Mouse (Mus musculus): ENCODE measurements around the gene Gab2. TPM values are rescaled to one million over a fixed set of nuclear protein-coding genes. Genes with fewer than 3 reads are reported as not detected.

The Gab2 gene
- polyA plus RNA-seq, 1 experiment from 2014 or later = 5.7 TPM

DNA sequence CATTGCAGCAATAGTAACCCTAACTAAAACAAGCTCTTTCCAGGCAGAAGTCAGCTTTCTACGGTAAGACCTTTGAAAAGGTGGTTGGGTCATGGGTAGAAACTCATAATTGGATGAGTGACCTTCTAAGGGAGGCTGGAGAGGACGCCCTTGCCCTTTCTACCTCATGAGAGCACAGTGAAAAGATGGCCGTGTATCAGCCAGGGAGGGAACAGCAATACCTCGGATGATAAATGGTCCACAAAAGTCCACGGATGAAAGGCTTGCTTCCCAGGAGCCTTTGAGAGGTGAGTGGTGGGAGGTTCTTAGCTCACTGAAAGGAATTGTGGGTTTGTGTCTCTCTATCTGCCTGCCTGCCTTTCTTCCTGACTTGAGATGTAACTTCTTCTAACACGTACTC, 272.0 kb downstream of the Gab2 start:
- no peaks in the 10 kb centered on the region for H3K9me3 ChIP-seq (replicated peaks; ENCODE audit: control insufficient read depth, low read length)
- H3K36me3 ChIP-seq (replicated peaks; ENCODE audit: control insufficient read depth, insufficient read depth, low read depth, low read length) = no peaks in the 10 kb centered on the region
- H3K4me1 ChIP-seq (ENCODE audit: control insufficient read depth, insufficient read depth, low read length) = no peaks in the 10 kb centered on the region
- no peak overlapping the region for H3K4me3 ChIP-seq (ENCODE audit: low read depth, low read length)
- H3K9ac ChIP-seq (replicated peaks; ENCODE audit: low read length) = no peak overlapping the region
- 85% methylated on average over 6 of the region's 6 CpGs for WGBS
- no peak overlapping the region for H3K4me2 ChIP-seq (ENCODE audit: low read depth, low read length)
- ATAC-seq (replicated peaks; ENCODE audit: insufficient number of reproducible peaks, low FRiP score, low TSS enrichment, low read depth) = no peak
- no peak overlapping the region for H3K27ac ChIP-seq (replicated peaks; ENCODE audit: low read depth, low read length)
- no peak for DNase-seq (ENCODE audit: low spot score)
- H3K27me3 ChIP-seq (ENCODE audit: control insufficient read depth, insufficient read depth, low read length) = no peaks in the 10 kb centered on the region

DNA sequence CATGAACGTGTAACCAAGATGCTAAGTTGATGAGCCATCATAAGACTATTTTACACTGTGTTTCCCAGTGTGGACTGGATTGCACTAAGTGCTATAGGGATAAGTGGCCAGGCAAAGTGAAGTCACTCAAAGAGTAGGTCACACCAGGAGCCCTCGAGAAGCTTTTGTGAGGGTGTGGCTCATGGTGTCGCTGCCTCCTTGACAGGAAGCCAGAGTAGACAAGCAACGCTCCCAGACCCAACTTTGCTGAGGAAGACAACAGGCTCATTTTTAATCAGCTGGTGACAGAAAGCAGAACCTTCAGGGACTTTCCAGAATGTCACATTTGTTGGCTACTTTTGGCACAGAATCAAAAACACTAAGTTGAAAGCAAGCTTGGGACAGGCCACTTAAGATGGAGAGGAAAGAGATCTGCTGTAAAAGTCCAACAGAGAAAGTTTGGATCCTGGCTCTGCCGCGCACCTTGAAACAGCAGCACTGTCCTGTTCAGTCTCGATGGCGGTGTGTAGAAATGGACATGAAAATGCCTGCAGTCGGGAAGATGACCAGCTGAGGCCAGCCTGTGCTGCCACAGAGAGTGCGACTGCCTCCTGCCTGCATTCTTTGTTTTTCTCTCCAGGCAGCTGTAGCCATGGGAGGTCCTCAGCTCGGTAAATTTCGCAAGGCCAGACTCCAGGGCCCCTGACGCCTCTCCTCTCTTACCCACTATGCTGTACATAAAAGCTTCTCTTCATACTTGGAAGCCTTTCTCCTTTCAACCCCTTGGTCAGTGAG, 273.9 kb downstream of the Gab2 start:
- Histone ChIP-seq H3K36me3 (replicated peaks; ENCODE audit: control insufficient read depth, insufficient read depth, low read depth, low read length) (no peaks in the 10 kb centered on the region), H3K9ac (replicated peaks; ENCODE audit: low read length) (no peak overlapping the region), H3K9me3 (replicated peaks; ENCODE audit: control insufficient read depth, low read length) (no peaks in the 10 kb centered on the region), H3K4me1 (ENCODE audit: control insufficient read depth, insufficient read depth, low read length) (no peaks in the 10 kb centered on the region), H3K27me3 (ENCODE audit: control insufficient read depth, insufficient read depth, low read length) (no peaks in the 10 kb centered on the region), H3K4me3 (ENCODE audit: low read depth, low read length) (no peak overlapping the region), H3K27ac (replicated peaks; ENCODE audit: low read depth, low read length) (no peak overlapping the region), H3K4me2 (ENCODE audit: low read depth, low read length) (no peak overlapping the region)
- no peak for ATAC-seq (replicated peaks; ENCODE audit: insufficient number of reproducible peaks, low FRiP score, low TSS enrichment, low read depth)
- no peak for DNase-seq (ENCODE audit: low spot score)
- WGBS = 40% methylated on average over 13 of the region's 13 CpGs

DNA sequence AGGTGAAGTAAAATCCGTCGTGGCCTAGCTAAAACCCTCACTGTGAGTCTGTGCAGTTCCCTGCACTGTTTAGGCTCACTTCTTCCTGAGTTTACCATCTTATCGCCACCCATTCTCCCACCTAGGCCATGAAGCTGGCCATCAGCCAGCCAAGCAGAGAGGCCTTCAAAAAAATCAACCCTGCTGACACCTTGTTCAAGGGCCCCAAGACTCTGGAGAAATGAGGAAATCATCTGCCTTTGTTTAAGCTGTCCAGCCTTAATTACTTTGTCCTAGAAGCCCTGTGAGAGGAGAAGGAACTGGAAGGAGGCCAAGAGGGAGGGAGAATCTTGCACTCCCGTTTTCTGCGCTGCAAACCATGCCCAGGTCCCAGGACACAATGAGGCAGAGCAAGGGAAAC, 274.9 kb downstream of the Gab2 start:
- 83% methylated on average over 5 of the region's 5 CpGs for WGBS
- no peaks in the 10 kb centered on the region for H3K36me3 ChIP-seq (replicated peaks; ENCODE audit: control insufficient read depth, insufficient read depth, low read depth, low read length)
- DNase-seq (ENCODE audit: low spot score) (no peak), ATAC-seq (replicated peaks; ENCODE audit: insufficient number of reproducible peaks, low FRiP score, low TSS enrichment, low read depth) (no peak)
- no peaks in the 10 kb centered on the region for H3K27me3 ChIP-seq (ENCODE audit: control insufficient read depth, insufficient read depth, low read length)
- H3K4me2 ChIP-seq (ENCODE audit: low read depth, low read length) = no peak overlapping the region
- no peaks in the 10 kb centered on the region for H3K9me3 ChIP-seq (replicated peaks; ENCODE audit: control insufficient read depth, low read length)
- H3K27ac ChIP-seq (replicated peaks; ENCODE audit: low read depth, low read length) = no peak overlapping the region
- H3K9ac ChIP-seq (replicated peaks; ENCODE audit: low read length) = no peak overlapping the region
- no peaks in the 10 kb centered on the region for H3K4me1 ChIP-seq (ENCODE audit: control insufficient read depth, insufficient read depth, low read length)
- H3K4me3 ChIP-seq (ENCODE audit: low read depth, low read length) = no peak overlapping the region

DNA sequence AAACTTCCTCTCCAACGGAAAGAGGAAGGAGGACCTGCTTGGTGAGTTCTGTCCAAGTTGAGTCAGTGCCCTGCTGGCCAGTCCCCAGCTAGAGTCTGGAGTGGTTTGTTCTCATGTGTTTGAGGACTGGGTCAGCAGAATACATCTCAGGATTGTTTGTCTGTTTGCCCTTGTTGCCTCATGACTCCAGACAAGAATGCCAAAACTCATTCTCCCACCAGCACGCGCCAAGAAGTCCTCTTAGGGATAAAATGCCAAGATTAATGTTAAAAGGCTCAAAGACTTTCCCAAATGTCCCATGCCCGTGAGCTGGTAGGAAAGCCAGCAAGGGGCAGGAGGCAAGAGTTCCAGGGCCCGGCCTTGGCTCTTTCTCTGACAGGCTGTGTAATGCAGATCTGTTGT, 275.5 kb downstream of the Gab2 start:
- Histone ChIP-seq H3K9me3 (replicated peaks; ENCODE audit: control insufficient read depth, low read length) (no peaks in the 10 kb centered on the region), H3K9ac (replicated peaks; ENCODE audit: low read length) (no peak overlapping the region), H3K4me3 (ENCODE audit: low read depth, low read length) (no peak overlapping the region), H3K27me3 (ENCODE audit: control insufficient read depth, insufficient read depth, low read length) (no peaks in the 10 kb centered on the region), H3K36me3 (replicated peaks; ENCODE audit: control insufficient read depth, insufficient read depth, low read depth, low read length) (no peaks in the 10 kb centered on the region), H3K27ac (replicated peaks; ENCODE audit: low read depth, low read length) (no peak overlapping the region), H3K4me1 (ENCODE audit: control insufficient read depth, insufficient read depth, low read length) (no peaks in the 10 kb centered on the region), H3K4me2 (ENCODE audit: low read depth, low read length) (no peak overlapping the region)
- no peak for ATAC-seq (replicated peaks; ENCODE audit: insufficient number of reproducible peaks, low FRiP score, low TSS enrichment, low read depth)
- no peak for DNase-seq (ENCODE audit: low spot score)
- 78% methylated on average over 5 of the region's 5 CpGs for WGBS

DNA sequence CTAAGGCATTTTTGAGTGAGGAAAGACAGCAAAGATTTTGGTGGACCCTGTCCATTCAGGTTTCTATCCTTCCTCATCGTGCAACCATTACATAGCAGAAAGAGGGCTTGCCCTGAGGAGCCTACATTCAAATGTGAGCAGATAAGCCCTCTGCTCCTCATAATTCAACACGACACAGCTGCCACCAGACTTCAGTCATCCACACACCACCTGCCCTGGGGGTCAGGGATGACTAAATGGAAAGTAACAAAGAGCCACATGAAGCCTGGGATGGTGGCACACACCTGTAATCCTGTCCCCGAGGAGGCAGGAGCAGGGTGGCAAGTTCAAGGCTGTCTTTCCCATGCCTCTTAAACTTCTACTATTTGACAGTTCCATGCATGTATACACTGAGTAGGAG, 276.5 kb downstream of the Gab2 start:
- Histone ChIP-seq H3K27ac (replicated peaks; ENCODE audit: low read depth, low read length) (no peak overlapping the region), H3K9me3 (replicated peaks; ENCODE audit: control insufficient read depth, low read length) (no peaks in the 10 kb centered on the region), H3K36me3 (replicated peaks; ENCODE audit: control insufficient read depth, insufficient read depth, low read depth, low read length) (no peaks in the 10 kb centered on the region), H3K4me2 (ENCODE audit: low read depth, low read length) (no peak overlapping the region), H3K27me3 (ENCODE audit: control insufficient read depth, insufficient read depth, low read length) (no peaks in the 10 kb centered on the region), H3K9ac (replicated peaks; ENCODE audit: low read length) (no peak overlapping the region), H3K4me1 (ENCODE audit: control insufficient read depth, insufficient read depth, low read length) (no peaks in the 10 kb centered on the region), H3K4me3 (ENCODE audit: low read depth, low read length) (no peak overlapping the region)
- WGBS = 75% methylated on average over 3 of the region's 3 CpGs
- no peak for ATAC-seq (replicated peaks; ENCODE audit: insufficient number of reproducible peaks, low FRiP score, low TSS enrichment, low read depth)
- no peak for DNase-seq (ENCODE audit: low spot score)

DNA sequence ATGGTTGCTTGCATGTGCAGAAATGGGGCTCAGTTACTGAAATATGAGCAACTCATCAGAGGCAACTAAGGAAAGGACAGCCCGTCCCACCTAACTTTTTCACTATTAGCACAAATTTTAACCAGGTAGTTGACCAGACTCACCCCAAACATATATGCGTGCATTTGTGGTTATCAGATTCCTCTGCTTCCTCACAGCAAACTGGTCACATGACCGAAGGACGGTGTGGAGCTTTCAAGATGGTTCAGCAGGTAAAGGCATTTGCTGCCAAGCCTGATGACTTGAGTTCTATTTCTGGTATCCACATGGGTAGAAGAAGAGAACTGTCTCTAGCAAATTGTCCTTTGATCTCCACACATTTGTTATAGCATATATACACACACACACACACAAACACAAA, 277.0 kb downstream of the Gab2 start:
- DNase-seq (ENCODE audit: low spot score) = no peak
- Histone ChIP-seq H3K4me1 (ENCODE audit: control insufficient read depth, insufficient read depth, low read length) (no peaks in the 10 kb centered on the region), H3K27ac (replicated peaks; ENCODE audit: low read depth, low read length) (no peak overlapping the region), H3K36me3 (replicated peaks; ENCODE audit: control insufficient read depth, insufficient read depth, low read depth, low read length) (no peaks in the 10 kb centered on the region), H3K27me3 (ENCODE audit: control insufficient read depth, insufficient read depth, low read length) (no peaks in the 10 kb centered on the region), H3K4me2 (ENCODE audit: low read depth, low read length) (no peak overlapping the region), H3K9me3 (replicated peaks; ENCODE audit: control insufficient read depth, low read length) (no peaks in the 10 kb centered on the region), H3K4me3 (ENCODE audit: low read depth, low read length) (no peak overlapping the region), H3K9ac (replicated peaks; ENCODE audit: low read length) (no peak overlapping the region)
- 87% methylated on average over 4 of the region's 4 CpGs for WGBS
- no peak for ATAC-seq (replicated peaks; ENCODE audit: insufficient number of reproducible peaks, low FRiP score, low TSS enrichment, low read depth)

Other genes starting within 250 kb of the Gab2 start
- 23.0 and 25.3 TPM in 2 replicates for gene Nars2, start 130.1 kb upstream of the Gab2 start, polyA plus RNA-seq (2014; fragmentation: Nextera tagmentation; extraction: Ambion mirVana)